Mouse (Mus musculus) layer of hippocampus, adult 11-12 months (tissue): ENCODE results near the gene Nde1.

Experiments used
- DNase-seq: peaks from one replicate; pipeline ENCODE4 v3.0.0; 2022; ENCODE audit warnings: low spot score

Nde1 gene

DNA sequence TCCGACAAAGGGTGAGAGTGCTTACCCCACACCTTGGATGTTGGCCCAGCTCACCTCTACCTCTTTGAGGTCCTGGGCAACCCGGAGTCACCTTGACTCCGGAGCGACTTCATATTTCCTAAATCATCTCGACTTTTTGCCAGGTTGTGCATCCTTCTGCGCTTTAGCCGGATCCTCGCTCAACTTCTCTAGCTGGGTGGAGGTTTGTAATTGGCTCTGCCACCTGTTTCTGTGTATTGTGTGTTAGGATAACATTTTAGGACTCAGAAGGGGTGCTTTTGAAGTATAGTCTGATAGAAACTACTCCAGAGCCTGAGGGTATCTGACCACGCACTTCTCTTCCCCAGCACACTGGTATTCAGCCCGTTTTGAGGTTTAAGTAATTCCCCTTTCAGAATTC is 656 bp downstream of the Nde1 start:
- no peak for DNase-seq

DNA sequence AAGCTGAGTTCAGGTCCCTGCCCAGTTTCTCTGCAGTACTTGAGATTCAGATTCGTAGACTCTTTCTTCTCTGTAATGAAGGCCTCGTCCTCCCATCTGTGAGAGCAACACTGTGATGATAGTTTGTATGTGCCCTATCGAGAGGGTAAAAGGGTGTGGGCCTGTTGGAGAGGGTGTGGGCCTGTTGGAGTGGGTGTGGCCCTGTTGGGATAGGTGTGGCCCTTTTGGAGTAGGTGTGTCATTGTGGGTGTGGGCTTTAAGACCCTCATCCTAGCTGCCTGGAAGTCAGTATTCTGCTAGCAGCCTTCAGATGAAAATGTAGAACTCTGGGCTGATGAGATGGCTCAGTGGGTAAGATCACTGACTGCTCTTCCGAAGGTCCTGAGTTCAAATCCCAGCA is 3.4 kb downstream of the Nde1 start:
- DNase-seq, result no peak

DNA sequence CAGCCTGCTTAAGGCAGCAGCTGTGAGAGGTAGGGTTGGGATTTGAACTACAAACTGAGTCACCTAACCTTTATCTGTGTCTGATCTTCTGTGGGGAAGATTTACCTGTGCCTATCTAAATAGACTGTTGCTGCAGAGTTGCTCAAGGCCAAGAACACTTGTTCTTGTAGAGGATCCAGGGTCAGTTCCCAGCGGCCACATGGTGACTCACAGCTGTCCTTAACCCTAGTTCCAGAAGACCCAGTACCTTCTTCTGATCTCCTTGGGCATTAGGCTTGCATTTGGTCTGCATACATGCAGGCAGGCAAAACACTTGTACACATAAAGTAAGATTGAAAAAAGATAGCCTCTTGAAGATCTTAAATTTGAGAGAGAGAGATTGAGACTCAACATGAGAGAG is 6.6 kb downstream of the Nde1 start:
- DNase-seq, result no peak

DNA sequence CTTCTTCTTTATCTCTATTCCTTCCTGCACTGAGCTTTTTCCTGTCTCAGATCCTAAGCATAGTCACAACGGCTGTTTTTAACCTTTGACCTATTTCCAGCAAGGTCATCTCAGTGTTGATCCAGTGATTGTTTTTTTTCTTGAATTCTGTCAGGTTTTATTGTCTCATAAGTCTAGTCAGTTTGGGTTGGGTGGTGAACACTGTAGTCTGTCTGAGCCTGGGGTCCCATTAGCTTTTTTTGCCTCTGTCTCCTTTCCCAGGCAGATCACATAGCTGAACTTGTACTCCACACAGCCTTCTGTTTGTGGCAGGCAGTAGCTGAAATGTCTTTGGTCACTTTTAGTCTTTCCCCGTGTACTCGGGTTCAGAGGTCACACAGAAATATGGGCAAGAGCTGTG is 15.0 kb downstream of the Nde1 start:
- DNase-seq, result no peak

DNA sequence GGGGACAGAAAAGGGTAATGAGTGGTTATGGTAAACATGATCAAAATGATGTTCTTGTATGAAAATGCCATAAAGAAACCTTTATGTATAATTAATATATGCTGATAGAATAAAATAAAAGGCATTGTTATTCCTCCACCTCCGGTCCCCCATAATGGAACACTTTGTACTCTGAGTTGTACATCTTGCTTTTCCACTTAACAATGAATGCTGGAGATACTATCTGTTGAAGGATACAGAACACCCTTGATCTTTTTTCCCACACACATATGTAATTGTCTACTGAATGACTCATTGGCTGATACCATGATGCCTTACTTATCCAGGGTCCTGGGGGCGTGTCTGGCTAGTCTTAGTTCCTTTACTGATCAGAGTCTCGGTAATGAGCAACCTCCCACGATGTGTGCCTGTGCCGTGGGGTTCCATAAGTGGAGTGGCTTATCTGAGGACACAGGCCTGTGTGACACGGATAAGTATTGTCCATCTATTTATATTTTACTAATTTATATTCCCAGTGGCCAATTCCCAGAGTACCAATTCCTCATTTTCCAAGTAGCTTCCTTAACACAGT is 17.2 kb downstream of the Nde1 start:
- DNase-seq, result no peak

DNA sequence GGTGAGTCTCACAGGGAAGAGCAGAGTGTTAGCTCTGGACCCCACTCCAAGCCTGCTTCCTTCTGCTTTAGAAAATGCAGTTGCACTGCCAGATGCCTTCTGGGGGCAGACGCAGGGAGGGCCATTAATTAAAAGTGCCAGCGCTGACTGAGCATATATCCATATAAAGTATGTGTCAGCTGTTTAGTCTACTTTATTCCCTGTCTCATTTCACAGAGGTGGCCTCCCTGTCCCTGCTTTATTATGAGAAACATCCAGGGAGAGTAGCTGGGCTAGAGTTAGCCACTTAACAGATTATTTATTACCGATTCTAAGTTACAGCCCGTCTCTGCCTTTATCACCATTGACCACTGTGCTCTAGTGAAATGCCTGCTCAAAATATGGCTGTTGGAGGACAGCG is 19.3 kb downstream of the Nde1 start:
- DNase-seq, result no peak

DNA sequence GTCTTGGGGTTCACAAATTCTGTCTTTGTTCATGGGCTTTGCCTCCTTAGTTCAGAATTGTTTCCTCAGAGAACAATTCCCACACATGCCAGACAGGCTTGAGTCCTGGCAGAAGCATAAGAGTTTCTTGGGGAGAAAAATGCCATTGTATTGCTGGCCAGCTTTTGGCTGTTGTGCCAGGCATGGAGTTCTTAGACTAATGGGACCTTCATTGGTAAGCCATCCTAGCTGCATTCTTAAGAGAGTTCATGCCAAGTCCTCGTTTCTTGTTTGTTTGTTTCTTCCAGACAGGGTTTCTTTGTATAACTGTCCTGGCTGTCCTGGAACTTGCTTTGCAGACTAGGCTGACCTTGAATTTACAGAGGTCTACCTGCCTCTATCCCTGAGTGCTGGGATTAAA is 20.8 kb downstream of the Nde1 start:
- peak; percentile 20 for DNase-seq

DNA sequence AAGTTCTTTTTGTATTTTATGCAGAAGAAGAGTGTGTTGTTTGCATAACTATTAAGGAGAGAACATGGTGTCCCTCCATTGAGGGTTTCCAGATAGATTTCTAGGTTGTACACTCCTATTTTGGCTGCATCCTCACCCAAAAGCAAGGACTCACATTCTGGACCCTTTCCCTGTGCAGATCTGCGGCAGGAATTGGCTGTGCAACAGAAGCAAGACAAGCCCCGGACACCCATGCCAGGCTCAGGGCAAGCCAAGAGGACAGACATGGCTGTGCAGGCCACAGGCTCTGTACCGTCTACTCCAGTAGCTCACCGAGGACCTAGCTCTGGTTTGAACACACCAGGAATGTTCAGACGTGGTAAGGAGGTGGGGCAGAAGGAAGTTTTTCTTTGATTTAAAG is 22.4 kb downstream of the Nde1 start:
- no peak for DNase-seq

DNA sequence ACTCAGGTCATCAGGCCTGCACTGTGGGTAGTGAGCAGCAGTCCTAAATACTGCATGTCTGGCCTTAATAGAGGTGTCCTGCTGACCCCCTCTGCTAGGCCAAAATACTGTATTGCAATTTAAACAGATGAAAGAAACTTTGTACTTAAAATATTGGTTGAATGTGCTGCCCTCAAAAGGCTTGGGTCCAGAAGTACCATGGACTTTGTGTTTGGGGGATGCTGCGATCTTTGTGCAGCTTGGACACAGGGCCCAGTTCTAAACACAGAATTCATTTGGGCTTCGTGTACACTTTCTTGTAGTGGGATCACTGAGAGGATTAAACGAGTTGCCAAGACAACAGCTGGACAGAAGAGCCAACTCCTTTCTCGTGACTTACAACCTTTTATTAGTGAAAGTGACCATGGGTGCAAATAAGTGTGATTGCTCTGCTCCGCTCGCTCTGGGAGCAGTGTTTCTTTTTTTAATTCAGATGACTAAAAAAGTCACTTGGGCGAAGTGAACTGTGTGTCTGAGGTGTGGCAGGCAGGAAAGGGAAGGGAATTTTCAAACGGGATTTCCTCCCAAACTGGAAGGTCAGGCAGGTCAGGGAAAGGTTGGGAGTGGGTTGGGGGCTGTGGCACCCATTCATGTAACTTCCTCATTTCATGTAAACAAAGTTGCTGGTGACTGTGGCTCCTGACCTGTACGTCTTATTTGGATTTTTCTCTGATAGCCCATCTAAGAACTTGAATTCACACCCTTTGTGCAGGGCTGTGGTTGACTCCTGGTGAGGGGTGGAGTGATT is 31.3 kb downstream of the Nde1 start:
- no peak for DNase-seq

DNA sequence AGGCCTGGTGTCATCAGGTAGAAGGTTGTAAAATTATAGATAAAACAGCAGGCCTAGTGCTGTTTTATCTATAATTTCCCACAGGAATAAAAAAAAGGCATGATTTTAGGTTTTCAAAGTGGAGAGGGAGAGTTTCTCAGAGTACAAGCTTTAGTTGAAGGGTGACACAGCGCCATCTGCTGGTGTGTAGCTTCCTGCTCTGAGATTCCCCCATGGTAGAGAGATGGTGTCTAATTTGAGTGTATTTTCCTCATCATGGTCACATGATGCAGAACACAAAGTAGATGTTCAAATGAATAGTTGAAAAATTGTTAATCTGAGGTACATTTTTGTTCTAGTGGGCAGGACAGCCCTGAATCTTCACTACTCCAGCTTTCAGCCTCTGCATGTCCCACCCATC is 32.4 kb downstream of the Nde1 start:
- peak; percentile 77 for DNase-seq

DNA sequence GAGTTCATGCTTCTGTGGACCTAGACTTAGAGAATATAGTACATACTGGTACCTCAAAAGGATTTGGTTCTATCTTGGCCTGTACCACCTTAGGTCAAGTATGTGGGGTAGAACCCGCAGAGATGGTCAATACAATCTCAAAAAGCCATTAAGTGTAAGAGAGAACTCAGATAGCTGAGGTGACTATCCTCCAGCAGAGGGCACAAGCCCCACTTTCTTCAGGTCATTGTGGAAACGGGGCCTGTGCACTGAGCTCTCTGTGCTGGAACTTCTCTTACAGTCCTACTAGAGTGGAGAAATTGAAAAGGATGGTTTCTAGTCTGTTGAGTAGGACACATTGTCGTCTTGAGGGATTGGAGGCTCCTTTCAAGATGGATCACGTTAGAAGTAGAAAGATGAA is 35.7 kb downstream of the Nde1 start:
- no peak for DNase-seq

DNA sequence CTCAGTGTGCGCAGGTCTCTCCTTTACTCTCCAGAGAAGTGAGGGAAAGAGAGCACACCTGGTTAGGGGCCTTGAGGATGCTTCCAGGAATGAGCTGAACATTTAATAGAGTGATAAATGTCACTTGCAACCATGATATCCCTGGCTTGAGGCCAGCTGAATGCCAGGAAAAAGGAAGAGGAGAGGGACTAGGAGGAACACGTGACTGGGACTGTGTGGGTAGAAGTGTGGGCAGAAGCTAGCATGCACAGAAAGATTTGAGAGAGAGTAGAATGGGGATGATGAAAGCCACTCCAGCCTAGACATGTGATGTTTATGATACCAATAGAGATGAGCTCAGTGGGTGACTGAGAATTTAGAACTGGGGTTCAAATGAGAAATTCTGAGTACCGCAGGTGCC is 52.1 kb downstream of the Nde1 start:
- DNase-seq, result peak; percentile 18

DNA sequence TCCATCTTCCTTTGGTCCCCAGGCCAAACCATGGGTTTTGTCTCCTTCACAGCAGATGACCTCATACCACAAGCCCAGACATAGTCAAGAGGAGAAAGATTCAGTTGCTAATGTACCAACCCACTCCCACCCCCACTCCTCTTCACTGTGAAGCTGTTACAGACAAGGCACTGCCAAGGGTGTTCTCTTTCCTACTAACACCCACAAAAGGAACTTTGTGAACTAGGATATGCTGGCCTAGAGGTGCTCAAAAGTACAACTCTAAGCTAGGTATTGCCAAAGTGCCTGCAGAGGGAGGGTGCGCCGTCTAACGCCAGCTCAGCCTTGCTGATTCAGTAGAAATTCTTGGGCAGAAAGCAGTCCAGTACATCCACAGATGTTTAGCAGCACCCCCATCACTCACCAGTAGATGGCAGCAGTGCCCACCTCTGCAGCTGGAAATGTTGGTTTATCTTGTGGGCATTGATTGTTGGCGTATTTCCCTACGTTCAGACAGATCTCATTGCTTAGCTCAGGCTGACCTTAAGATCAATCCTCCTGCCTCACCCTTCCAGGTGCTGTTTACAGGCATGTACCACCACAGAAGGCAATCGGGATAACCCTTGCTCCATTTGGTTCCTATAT is 74.1 kb downstream of the Nde1 start:
- DNase-seq, result peak; percentile 84

DNA sequence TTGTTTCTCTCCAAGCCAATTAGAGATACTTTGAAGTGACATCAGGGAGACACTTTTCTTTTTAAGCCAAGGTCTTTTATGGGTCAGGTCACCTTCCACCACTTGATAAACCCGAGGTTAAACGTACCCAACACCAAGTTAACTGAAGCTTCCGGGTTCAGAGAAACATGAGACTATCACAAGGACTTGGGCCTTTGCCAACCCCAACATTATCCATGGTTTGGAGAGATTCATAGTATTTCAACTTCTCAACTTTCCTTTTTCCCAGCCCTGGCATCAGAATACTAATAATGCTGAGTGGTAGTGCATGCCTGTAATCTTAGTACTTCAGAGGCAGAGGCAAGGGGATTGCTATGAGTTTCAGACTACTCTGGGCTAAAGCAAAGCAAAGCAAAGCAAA is 79.0 kb downstream of the Nde1 start:
- DNase-seq, result no peak
